Mouse (Mus musculus) frontal cortex, adult (tissue): Measurements from ENCODE around the gene Adra1b.

Source experiments
- ATAC-seq: cut with Nextera tagmentation; 2 replicates; pipeline ENCODE4 v1.9.2; 2017; ENCODE audit warnings: mild to moderate bottlenecking, moderate library complexity, mixed read lengths; ENCODE audit not compliant: low TSS enrichment

Adra1b gene

GRCm38 (mm10) chr11:43901051-43901654, at the start of gene Adra1b:
Gene Adra1b (minus strand): TSS chr11:43901210.
- 0 out of 2 replicates have a peak, but pooled peaks have one; percentile 31 for ATAC-seq

- no peak for ATAC-seq
These were observed 49.3 kb upstream of the Adra1b start for GRCm38 (mm10) chr11:43950274-43950673.

GRCm38 (mm10) chr11:43943781-43944180, 42.8 kb upstream of the Adra1b start:
- ATAC-seq, result peak; percentile 52; the same call in 1 of the 2 replicates

- peak; percentile 57 for ATAC-seq
These were observed 42.2 kb upstream of the Adra1b start for GRCm38 (mm10) chr11:43943167-43943566.

- no peak for ATAC-seq
These were observed 39.6 kb upstream of the Adra1b start for GRCm38 (mm10) chr11:43940501-43941202.

GRCm38 (mm10) chr11:43936023-43936422, 35.0 kb upstream of the Adra1b start:
- ATAC-seq, result no peak

- ATAC-seq, result peak; percentile 83
These were observed 32.5 kb upstream of the Adra1b start for GRCm38 (mm10) chr11:43933480-43933879.

GRCm38 (mm10) chr11:43933000-43933399, 32.0 kb upstream of the Adra1b start:
- ATAC-seq, result peak; percentile 36

GRCm38 (mm10) chr11:43930191-43930590, 29.2 kb upstream of the Adra1b start:
- ATAC-seq, result no peak

GRCm38 (mm10) chr11:43929706-43930105, 28.7 kb upstream of the Adra1b start:
- ATAC-seq, result no peak

- ATAC-seq, result no peak
These were observed 28.2 kb upstream of the Adra1b start for GRCm38 (mm10) chr11:43929178-43929577.

GRCm38 (mm10) chr11:43927133-43927815, 26.3 kb upstream of the Adra1b start:
- peak; percentile 34; the same call in 1 of the 2 replicates for ATAC-seq

GRCm38 (mm10) chr11:43926163-43926562, 25.2 kb upstream of the Adra1b start:
- ATAC-seq, result no peak

- no peak for ATAC-seq
These were observed 24.6 kb upstream of the Adra1b start for GRCm38 (mm10) chr11:43925584-43925983.

GRCm38 (mm10) chr11:43921701-43922100, 20.7 kb upstream of the Adra1b start:
- no peak for ATAC-seq

- 0 out of 2 replicates have a peak, but pooled peaks have one; percentile 31 for ATAC-seq
These were observed 18.6 kb upstream of the Adra1b start for GRCm38 (mm10) chr11:43919492-43920055.

GRCm38 (mm10) chr11:43914552-43915447, 13.8 kb upstream of the Adra1b start:
- no peak for ATAC-seq

GRCm38 (mm10) chr11:43912136-43912888, 11.3 kb upstream of the Adra1b start:
- no peak for ATAC-seq

GRCm38 (mm10) chr11:43911646-43912045, 10.6 kb upstream of the Adra1b start:
- ATAC-seq, result no peak

- no peak for ATAC-seq
These were observed 2.3 kb upstream of the Adra1b start for GRCm38 (mm10) chr11:43903351-43903750.

GRCm38 (mm10) chr11:43899696-43900095, 1.3 kb downstream of the Adra1b start:
- no peak for ATAC-seq
